Mouse (Mus musculus) embryo, embryonic 10.5 days (tissue): Measurements from ENCODE around the gene Lrp10.

Experiments
- DNase-seq: peaks from one replicate; pipeline ENCODE4 v3.0.0-alpha.2; 2015; ENCODE audit warnings: low spot score

The Lrp10 gene

DNA sequence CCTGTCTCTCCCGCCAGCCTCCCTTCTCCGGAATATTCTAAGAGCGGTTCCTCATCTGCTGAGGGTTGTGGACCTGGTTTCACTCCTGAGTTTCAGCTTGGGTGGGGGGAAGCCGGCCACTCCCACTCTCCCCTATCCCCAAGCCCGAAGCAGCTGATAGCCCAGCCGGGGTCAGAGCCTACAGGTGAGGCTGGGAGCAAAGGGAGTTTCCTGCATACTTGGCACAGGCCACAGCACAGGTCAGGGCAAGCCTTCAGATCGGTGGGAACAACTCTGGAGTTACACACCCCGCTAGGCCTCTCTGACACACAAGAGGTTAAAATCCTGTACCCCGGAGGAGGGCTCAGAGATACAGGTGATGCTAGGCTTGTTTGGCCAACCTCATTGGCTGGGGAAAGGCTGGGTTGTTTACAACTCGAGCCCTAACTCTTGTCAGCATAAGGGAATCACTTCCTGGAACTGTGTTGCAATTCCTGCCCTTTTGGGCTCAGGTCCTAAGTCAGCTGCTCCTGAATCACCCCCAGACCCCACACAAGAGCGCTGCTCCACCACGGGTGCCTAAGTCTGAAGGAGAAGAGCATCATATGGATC, 29.9 kb upstream of the Lrp10 start:
- no peak for DNase-seq

DNA sequence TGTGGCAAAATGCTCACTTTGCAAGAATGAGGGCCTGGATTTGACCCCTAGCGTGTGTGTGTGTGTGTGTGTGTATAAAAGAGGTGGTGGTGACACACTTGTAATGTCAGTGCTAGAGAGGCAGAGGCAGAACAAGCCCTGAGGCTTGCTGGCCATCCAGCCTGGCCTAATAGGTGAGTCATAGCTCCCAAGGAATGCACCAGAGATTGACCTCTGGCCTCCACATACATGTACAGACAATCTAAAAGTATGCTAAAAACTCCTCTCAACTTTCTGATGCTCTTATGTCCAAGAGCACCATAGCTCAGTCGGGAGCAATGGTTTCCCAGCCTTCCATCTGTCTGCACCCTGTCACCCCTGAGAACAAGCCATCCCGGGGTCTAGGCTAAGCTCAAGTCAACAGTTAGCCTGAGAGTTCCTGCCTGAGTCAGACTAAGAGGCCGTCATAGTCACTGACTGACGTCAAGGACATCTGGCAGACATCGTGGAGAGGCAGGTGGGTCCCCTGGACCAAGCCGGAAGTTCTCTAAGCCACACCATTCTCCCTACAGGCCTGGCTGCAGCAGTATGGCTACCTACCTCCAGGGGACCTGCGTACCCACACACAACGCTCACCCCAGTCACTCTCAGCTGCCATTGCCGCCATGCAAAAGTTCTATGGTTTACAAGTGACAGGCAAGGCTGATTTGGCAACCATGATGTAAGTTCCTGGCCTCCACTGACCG, 28.6 kb upstream of the Lrp10 start:
- no peak for DNase-seq

DNA sequence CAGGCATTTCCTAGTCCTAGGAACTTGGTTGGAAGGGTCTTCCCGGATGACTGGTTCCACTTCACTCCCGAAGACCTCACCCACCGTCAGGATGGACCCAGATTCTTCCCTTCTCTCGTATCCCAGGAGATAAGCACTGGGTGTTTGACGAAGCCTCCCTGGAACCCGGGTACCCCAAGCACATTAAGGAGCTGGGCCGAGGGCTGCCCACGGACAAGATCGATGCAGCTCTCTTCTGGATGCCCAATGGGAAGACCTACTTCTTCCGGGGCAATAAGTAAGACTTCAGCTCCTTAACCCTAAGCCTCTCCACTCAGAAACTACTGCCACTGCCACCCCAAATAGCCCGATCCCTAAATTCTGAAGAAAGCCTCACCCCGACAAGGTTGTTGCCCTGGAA, 24.8 kb upstream of the Lrp10 start:
- no peak for DNase-seq

DNA sequence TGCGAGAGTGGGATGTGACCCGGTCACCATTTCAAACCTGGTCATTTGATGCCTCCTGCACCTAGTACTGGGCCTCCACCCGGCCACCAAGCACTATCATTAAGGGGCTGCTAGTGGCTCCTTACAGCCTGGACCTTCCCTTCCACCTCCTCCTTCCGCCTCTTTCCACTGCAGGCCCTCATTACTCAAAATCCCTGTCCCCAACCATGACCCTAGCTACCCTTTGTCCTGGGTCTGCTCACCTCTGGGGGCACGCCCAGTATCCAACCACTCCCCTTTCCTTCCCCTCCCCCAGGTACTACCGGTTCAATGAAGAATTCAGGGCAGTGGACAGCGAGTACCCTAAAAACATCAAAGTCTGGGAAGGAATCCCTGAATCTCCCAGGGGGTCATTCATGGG, 24.3 kb upstream of the Lrp10 start:
- DNase-seq = no peak

DNA sequence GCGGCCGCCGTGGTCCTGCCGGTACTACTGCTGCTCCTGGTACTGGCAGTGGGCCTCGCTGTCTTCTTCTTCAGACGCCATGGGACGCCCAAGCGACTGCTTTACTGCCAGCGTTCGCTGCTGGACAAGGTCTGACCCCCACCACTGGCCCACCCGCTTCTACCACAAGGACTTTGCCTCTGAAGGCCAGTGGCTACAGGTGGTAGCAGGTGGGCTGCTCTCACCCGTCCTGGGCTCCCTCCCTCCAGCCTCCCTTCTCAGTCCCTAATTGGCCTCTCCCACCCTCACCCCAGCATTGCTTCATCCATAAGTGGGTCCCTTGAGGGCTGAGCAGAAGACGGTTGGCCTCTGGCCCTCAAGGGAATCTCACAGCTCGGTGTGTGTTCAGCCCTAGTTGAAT, 23.4 kb upstream of the Lrp10 start:
- DNase-seq = no peak

DNA sequence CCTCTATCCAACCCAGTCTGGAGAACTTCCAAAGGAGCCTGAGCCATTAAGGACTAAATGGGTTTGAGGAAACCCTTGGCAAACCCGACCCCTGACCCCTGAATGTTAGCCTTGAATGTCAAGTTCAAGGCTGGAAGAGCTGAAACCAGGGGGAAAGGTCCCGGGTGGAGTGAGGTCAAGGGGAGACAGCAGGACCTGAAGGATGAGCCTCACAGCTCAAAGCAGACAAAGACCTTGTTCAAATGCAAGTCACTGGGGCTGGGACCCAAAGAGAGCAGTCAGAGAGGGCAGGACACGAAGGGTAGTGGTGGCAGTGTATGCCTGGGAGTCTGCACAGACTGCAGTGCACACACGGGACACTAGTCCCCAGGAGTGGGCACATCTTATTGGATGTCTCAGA, 22.6 kb upstream of the Lrp10 start:
- DNase-seq = no peak

GRCm38 (mm10) chr14:54442548-54442947, 21.4 kb upstream of the Lrp10 start:
- DNase-seq = no peak

DNA sequence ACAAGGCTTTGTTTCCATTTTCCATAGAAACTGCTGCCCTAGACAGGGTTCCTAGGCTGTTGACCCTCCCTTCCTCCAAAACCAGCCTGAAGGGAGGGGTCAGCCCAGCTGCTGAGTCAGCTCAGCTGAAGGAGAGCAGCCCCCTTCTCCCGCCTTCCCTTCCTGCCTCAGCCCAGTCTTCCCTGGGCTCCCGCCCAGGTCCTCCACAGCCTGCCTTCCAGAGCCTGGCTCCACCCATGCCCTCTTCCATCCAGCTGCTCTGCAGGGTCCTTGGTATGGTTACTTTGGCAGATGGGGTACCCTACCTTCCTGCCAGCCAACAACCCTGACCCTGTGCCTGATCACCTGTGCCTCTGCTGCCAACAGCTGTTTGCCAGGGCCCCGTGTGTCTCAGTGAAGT, 20.7 kb upstream of the Lrp10 start:
- DNase-seq = peak; percentile 62

GRCm38 (mm10) chr14:54443712-54444618, 20.0 kb upstream of the Lrp10 start:
- no peak for DNase-seq

- no peak for DNase-seq
These were observed 18.5 kb upstream of the Lrp10 start for GRCm38 (mm10) chr14:54445476-54445875.

DNA sequence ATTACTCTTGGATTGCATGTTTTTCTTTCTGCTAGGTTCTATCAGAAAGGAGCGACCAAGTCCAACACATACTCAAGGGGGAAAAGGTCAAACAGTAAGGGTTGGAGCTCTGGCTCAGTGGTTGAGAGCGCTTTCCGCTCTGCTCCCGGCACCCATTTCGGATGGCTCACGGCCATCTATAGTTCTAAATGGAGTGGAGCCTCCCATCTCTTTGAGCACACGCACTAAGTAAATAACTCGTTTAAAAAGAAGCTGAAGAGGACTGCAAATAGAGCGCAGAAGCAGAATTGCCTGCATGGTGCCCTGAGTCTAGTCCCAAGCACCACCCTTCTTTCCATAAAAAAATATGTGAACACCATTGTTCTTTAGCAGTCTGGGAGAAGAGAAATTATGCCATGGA, 10.4 kb upstream of the Lrp10 start:
- no peak for DNase-seq

GRCm38 (mm10) chr14:54454669-54455528, 9.0 kb upstream of the Lrp10 start:
- DNase-seq = no peak

- no peak for DNase-seq
These were observed 5.9 kb upstream of the Lrp10 start for GRCm38 (mm10) chr14:54457907-54458569.

GRCm38 (mm10) chr14:54462146-54462545, 1.8 kb upstream of the Lrp10 start:
- DNase-seq = no peak

DNA sequence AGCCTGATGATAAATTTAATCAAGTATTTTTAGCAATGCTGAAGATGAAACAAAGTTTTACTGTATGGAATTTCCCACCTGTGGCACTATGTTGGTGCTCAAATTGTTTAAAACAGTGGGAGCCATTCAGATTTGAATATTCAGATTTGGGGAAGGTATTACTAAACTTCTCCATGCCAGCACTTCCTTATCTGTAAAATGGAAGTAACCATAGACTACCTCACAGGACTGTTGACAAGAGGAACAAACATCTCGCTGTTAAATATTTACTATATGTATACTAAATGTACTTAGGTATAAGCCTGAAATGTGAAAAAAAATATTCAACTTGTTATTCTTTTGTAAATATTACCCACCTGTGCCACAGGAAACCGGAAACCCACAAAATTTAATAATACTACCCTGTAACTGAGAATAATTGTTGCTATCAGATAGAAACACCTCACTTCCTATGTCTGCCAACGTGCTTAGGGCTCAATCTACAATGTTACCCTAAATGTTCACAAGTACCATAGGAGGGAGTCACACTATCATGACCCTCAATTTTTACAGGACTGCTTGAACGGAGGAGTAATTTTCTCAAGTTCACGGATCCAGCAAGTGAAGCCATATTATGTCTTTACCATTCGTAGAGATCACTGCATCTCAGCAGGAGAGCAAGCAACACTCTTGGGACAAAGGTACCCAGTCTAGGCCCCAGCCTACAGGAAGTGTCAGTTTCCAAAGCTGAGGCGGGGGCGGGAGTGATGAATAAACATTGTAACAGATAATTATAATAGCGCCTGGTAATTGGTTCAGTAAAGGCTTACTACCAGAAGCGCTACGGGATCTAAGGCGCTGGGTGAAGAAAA, 604 bp upstream of the Lrp10 start:
- no peak for DNase-seq

GRCm38 (mm10) chr14:54464293-54465005, 512 bp downstream of the Lrp10 start:
- peak; percentile 87 for DNase-seq

- DNase-seq = no peak
These were observed 7.5 kb downstream of the Lrp10 start for GRCm38 (mm10) chr14:54471467-54471866.

DNA sequence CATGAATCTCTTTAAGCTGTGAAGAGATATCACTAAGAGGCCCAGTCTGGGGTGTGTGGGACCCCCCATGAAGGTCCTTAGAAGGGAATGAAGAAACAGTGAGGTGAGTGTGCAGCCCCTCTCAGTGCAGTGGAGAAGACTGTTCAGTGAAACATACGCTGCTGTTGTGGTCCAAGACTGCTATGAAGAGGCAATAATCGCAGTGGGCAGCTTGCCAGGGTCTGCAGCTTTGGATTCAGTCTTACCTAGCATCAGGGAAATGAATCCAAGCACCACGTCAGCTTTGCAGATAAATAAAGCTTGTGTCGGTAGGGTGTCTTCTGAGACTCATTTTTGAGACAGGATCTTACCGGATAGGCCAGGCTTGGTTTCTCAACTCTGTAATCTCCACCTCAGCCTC, 8.7 kb downstream of the Lrp10 start:
- DNase-seq = no peak

- DNase-seq = no peak
These were observed 10.8 kb downstream of the Lrp10 start for GRCm38 (mm10) chr14:54474744-54475143.
